ENCODE assay signal across 9 mouse cellular contexts in the genomic region with DNA sequence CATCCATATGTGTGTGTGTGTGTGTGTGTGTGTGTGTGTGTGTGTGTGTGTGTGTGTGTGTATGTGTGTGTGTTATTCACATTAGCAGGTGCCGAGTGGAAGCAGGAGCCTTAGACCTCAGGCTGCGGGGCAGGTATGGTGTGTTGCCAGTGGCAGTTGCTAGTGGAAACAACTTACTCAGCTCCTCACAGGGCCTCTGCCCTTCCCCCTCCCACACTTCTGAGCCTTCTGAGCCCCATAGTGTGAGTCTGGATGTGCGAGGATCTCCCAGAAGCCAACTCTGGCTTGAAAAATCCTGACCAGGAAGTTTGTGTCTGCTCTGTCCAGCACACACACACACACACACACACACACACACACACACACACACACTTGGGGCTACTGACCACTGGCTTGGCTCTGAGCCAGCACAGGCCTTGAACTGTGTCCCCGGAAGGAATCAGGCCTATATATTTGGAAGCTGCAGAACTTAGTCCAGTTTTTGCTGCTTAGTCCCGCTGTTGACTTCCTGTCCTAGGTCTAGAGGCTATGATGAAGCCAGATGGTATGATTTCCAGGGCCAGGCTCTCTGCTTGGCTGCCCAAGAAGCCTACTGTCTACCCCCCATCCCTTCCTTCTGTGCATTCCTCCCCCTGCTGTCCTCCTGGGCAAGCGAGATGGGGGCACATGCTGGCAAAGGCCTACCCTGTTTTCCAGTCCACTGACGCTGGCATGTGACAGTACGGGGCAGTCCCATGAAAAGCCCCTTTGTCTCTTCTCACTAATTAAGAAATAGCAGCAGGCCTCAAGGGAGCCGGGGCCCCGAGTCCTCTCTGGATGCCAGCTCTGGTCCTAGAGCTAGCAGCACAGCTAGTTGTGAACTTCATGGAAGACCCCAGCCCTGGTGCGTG. TPM values are rescaled to one million over a fixed set of nuclear protein-coding genes. Genes with fewer than 3 reads are reported as not detected.
DNase-seq lines count a peak whose midpoint lies in the region; ATAC-seq and TF ChIP-seq lines count a peak whose summit lies in the region.
"Had no signal": no experiment of that assay in that cellular context is flagged by ENCODE, and none has a peak within 500 bp of the region (broad histone marks: within the 10 kb centered on the region; RNA-seq: fewer than 3 reads in every experiment).

No protein-coding gene starts in this region.

- 79% methylated on average over 11 of the region's 11 CpGs for WGBS in liver, postnatal 0 days (ENCODE audit: insufficient replicate concordance)
- 57% methylated on average over 10 of the region's 11 CpGs for WGBS in forebrain, embryonic 10.5 days
- WGBS in liver, embryonic 12.5 days (ENCODE audit: insufficient replicate concordance), result 70% methylated on average over 11 of the region's 11 CpGs

- no peaks in the 10 kb centered on the region for H3K27me3 ChIP-seq in liver, postnatal 0 days (ENCODE audit: insufficient read depth, low read length)
- no peaks in the 10 kb centered on the region for H3K27me3 ChIP-seq in forebrain, embryonic 10.5 days (ENCODE audit: poor library complexity, severe bottlenecking)
- H3K27me3 ChIP-seq in liver, embryonic 12.5 days (replicated peaks), result no peaks in the 10 kb centered on the region

- H3K27ac ChIP-seq in liver, postnatal 0 days (ENCODE audit: low read depth), result no peak overlapping the region
- peak overlapping the region; percentile 76 for H3K27ac ChIP-seq in forebrain, embryonic 10.5 days
- H3K27ac ChIP-seq in liver, embryonic 12.5 days, result no peak overlapping the region

- no peak for TF ChIP-seq EP300 in liver, postnatal 0 days (IDR thresholded peaks at IDR 0.05; ENCODE audit: low read depth)

- no peaks in the 10 kb centered on the region for H3K36me3 ChIP-seq in liver, postnatal 0 days (replicated peaks; ENCODE audit: insufficient read depth, low read length)
- no peaks in the 10 kb centered on the region for H3K36me3 ChIP-seq in forebrain, embryonic 10.5 days (replicated peaks)
- H3K36me3 ChIP-seq in liver, embryonic 12.5 days, result no peaks in the 10 kb centered on the region

- H3K4me2 ChIP-seq in liver, postnatal 0 days (ENCODE audit: low read depth, low read length), result no peak overlapping the region
- no peak overlapping the region for H3K4me2 ChIP-seq in liver, embryonic 12.5 days

- no peaks in the 10 kb centered on the region for H3K9me3 ChIP-seq in liver, postnatal 0 days (ENCODE audit: low read length)
- no peaks in the 10 kb centered on the region for H3K9me3 ChIP-seq in forebrain, embryonic 10.5 days
- H3K9me3 ChIP-seq in liver, embryonic 12.5 days (replicated peaks), result 0 out of 2 replicates have a peak, but pooled peaks cover 4% of the 10 kb centered on the region

- no peaks in the 10 kb centered on the region for H3K4me1 ChIP-seq in liver, postnatal 0 days (ENCODE audit: insufficient read depth)
- peaks cover 30% of the 10 kb centered on the region for H3K4me1 ChIP-seq in forebrain, embryonic 10.5 days
- no peaks in the 10 kb centered on the region for H3K4me1 ChIP-seq in liver, embryonic 12.5 days

- no peak overlapping the region for H3K9ac ChIP-seq in liver, postnatal 0 days (replicated peaks)
- no peak overlapping the region for H3K9ac ChIP-seq in liver, embryonic 12.5 days

- TF ChIP-seq CTCF in liver, postnatal 0 days (IDR thresholded peaks at IDR 0.05; ENCODE audit: low read depth), result no peak

- peak; percentile 15 for DNase-seq in liver
- no peak for DNase-seq in liver, postnatal 0 days
- no peak for DNase-seq in forebrain, embryonic 10.5 days (ENCODE audit: extremely low spot score, low spot score)
- peak; percentile 74 for DNase-seq in layer of hippocampus, adult 9-11 months
- peak; percentile 98 for DNase-seq in retina, postnatal 1 day
- no peak for DNase-seq in urinary bladder, postnatal 14 days (ENCODE audit: low spot score)
- DNase-seq in heart, adult 18-20 months, result no peak

- no peak overlapping the region for H3K4me3 ChIP-seq in liver, postnatal 0 days (ENCODE audit: low read depth, low read length)
- H3K4me3 ChIP-seq in forebrain, embryonic 10.5 days, result no peak overlapping the region
- no peak overlapping the region for H3K4me3 ChIP-seq in liver, embryonic 12.5 days

- ATAC-seq in liver, postnatal 0 days, result no peak
- no peak for ATAC-seq in liver, embryonic 12.5 days

RNA-seq across cellular contexts. Expression of gene Fam19a5, which starts 22.2 kb away (rescaled TPM):
- 0.04 TPM in 1 of 2 replicates, not detected in the other for polyA plus RNA-seq in liver, postnatal 0 days (2015; fragmentation: Nextera tagmentation; extraction: Ambion mirVana)
- polyA plus RNA-seq in forebrain, embryonic 10.5 days (2016; fragmentation: Nextera tagmentation; extraction: Ambion mirVana), result 5.3 and 6.1 TPM in 2 replicates
- 1 to 10 TPM; 4.5 TPM for total RNA-seq in heart, adult 18-20 months (2021)
- 0.14 TPM in 2 replicates for polyA plus RNA-seq in liver, embryonic 12.5 days (2016; fragmentation: Nextera tagmentation; extraction: Ambion mirVana)
- total RNA-seq: neutrophil, adult 5-6 weeks had no signal

Comparison
In these comparisons a context has a peak if more than half of its experiments do, and no peak if none do; other contexts are left out.
1. DNase-seq: peak in liver (single experiment), layer of hippocampus, adult 9-11 months (single experiment) and retina, postnatal 1 day (single experiment); none in liver, postnatal 0 days (single experiment), forebrain, embryonic 10.5 days (single experiment), urinary bladder, postnatal 14 days (single experiment) and heart, adult 18-20 months (0 of 2).